Mouse (Mus musculus) right cerebral cortex, postnatal 14 days (tissue): ENCODE data around the gene Spaca9.

Source experiments
- DNase-seq: peaks from one replicate; pipeline ENCODE4 v3.0.0; 2022

Gene Spaca9

DNA sequence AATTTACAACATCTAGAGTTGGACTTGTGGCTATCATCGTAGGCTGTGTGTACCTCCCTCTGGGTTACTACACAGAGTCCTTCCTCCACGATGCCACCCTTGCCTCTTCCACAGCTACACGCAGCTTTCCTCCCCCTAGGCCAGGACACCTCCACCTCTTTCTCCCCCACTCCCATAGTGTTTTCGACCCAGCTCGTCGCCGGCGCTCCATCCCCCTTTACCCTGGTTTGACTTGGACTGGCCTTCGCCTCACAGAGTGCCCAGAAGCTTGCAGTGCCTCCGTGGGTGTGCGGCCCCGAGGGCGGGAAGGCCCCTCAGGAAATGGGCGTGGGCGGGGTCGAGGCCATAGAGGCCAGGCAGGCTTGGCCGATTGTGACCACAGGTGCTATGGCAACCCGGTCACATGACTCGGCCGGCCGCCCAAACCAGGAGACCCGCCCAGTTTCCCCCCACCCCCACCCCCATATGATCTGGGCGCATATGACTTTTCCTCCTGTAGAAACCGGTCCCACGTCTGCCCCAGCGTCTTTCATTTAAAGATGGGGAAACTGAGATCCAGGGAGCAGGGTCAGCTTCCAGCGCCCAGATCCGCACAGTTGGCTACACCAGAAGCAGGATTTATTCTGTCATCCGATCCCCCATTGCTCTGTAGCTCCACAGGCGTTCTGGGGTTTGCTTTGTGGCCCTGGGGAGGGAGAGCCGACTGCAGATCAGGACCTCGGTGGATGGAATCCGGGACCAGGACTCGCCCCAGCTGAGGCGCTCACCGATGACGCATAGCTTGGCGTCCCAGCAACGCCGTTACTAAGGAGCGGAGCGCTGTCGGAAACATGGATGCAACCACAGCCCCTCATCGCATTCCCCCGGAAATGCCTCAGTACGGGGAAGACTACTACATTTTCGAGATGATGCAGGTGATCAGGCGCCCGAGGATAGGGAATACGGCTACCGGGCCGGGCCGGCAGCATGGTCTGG, at the start of gene Spaca9, which contains the start of gene Ak8:
TSS of gene Spaca9 (minus strand) at position 367 of the 975 bp plus-strand sequence.
TSS of gene Ak8 (plus strand) at position 804 of the 975 bp plus-strand sequence.
- DNase-seq: peak; percentile 85

DNA sequence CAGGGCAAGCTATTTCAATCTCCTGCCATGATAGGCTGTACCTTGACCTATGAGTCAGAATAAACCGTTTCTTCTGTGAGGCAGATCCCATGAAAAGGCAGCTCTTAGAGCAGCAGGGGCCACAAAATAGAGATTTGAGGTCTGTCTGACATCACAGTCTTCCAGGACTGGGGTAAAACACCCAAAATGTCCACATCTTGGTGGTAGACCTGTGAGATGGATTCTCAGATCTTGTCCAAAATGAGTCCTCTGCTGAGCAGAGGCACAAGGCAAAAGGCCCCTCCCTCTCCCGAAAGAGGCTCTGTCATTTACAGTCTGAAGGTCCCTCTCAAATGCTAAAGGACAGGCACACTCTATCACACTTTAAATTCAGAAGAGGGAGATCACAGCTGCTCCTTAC, 48.2 kb upstream of the Spaca9 start:
- DNase-seq: no peak

DNA sequence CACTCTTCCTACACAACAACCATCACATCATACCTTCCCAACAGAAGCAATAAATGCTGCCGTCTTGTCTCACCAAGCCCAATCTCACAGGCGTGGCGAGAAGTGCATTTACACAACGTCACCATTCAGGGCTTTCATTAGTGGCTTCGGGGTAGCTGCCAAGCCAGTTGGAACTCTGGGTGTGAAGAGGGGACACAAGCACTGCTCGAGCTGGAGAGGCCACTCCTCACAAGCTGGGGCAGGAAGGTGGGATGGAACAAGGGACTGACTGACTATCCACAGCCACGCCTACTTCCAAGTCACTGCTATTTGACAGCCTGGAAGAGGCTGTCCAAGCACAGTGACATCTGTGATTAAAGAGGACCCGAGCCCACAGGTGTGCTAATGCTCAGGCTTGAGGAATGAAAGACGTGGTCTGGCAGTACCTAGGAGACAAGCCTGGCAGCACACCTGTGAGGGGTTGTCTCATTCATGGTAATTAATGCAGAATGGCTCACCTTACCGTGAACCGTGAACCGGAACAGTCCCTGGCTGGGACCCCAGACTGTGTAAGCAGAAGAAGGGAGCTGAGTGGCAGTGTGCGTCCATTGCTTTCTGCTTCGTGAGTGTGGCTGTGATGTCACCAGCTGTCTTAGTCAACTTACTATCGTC, 47.3 kb upstream of the Spaca9 start:
- no peak for DNase-seq

DNA sequence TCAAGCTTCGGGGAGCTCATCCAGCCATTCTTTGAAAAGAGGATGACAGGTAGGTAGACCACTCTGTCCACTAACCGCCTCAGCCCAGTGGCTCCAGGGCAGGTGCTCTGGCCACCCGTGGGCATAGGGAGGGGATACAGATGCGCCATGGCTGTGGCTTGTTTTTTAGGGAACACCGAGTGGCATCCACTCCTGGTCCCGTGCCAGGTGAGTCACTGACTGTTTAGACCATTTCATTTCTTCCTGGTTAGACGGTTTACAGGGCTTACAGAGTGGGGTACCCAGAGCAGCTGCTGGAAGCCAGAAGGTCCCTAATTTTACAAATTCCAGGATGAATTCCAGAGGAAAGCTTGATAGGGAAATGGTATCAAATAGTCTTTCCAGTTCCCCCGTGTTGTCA, 43.2 kb upstream of the Spaca9 start:
- no peak for DNase-seq

- no peak for DNase-seq
These were observed 40.6 kb upstream of the Spaca9 start for GRCm38 (mm10) chr2:28740159-28740558.

- DNase-seq: peak; percentile 23
These were observed 37.6 kb upstream of the Spaca9 start for GRCm38 (mm10) chr2:28737112-28737511.

DNA sequence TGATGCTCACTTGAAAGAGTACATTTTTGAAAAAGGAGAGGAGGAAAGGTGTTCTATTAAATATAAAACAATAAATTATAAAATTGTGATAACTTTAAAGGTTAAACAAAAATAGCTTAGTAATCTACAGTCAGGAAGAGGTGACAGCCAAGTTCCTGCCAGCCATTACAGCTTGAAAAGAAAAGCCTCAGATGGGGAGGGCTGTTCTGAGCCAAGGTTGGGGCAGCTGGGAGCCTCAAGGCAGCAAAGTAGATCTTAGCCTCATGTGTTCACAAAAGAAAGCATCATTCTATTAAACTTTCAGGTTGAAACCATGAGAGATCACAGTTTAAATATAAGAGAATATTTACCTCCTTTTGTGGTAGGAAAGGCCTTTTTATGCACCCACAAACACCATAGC, 31.1 kb upstream of the Spaca9 start:
- no peak for DNase-seq

GRCm38 (mm10) chr2:28727786-28728404, 28.4 kb upstream of the Spaca9 start:
- no peak for DNase-seq

GRCm38 (mm10) chr2:28723912-28724311, 24.4 kb upstream of the Spaca9 start:
- DNase-seq: no peak

DNA sequence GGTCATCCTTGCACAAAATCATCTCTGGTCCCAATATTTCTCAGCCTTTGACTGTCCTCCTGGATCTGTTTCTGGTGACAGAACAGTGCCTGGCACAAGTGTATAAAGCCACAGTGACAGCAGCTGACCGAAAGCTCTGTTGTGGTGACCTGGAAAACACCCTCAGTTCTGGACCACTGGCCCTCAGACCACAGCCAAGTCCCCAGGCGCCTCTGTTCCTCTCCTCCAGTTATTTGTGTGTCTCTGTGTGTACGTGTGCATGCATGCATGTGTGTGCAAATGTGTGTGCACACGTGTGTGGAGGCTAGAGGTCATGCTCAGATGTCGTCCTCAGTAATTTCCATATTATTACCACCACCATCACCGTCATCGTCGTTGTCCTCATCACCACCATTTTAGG, 22.9 kb upstream of the Spaca9 start:
- no peak for DNase-seq

- no peak for DNase-seq
These were observed 13.5 kb upstream of the Spaca9 start for GRCm38 (mm10) chr2:28713036-28713435.

GRCm38 (mm10) chr2:28706787-28707186, 7.3 kb upstream of the Spaca9 start:
- no peak for DNase-seq

DNA sequence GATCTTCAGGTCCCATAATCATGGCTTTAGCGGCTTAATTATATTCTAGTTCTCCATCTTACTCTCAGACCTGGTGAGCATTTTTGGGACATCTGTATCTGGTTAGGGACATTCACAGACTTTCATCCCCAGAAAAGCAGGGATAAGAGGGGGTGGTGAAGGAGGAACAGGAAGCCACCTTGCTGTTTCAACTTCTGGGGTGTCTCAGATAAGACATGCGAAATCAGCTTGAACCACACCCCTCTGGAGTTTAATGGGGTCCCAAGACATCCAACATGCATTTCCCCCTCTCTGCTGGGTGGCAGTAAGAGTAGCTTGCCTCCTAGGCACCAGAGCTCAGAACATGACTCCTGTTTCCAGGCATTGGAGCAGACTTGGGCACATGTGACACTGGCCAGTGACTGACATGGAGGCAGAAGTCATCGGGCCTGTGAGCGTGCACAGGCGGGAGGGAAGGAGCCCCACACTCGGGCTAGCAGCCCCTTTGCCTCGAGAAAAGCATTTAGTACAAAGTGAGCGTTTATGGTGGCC, 6.6 kb upstream of the Spaca9 start:
- no peak for DNase-seq

DNA sequence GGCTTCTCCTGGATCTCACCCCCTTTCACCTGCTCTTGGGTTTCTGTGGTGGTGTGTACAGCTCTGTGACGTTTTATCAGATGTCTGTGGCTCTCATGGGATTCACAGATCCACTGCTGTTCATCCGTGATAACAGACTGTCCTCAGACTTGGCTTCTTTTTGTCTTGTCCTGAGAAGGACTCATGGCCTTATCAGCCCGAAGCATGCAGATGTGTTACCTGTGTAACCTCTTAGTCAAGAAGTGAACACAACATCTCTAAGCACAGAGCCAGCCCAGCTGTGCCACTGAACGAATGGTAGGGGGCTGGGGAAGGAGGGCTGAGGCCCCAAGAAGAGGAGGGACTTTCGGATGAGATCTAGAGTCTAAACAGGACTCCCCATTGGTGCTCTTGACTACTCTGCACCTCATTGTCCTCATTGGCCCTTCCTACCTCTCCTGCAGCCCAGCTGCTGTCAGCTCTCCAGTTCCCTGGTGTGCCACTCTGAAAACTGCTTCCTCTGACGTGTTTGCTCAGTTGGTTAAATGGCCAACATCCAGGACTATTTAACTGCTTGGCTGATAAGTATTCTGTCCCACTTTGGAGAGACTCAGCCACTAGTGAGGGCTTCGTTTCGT, 2.2 kb upstream of the Spaca9 start:
- no peak for DNase-seq

GRCm38 (mm10) chr2:28698566-28698965, 961 bp downstream of the Spaca9 start:
- DNase-seq: no peak

DNA sequence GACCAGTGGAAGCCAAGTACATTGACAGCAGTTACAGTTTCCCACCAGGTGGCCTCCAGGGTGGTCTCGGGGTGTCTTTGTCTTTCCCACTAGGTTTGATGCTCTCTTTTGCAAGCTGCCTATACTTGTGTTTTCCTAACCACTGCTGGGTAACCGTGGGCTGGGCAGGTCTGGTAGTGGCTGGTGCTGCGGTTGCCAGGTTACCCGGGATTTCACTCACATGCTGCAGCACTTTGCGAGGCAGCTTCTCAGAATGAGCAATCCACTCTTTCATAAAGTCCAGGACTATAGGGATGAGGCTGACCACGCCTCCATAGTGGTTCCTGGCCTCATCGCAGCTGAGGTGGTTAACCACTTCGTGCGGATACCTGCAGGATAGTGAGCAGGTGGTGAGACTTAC, 6.8 kb downstream of the Spaca9 start:
- DNase-seq: no peak

DNA sequence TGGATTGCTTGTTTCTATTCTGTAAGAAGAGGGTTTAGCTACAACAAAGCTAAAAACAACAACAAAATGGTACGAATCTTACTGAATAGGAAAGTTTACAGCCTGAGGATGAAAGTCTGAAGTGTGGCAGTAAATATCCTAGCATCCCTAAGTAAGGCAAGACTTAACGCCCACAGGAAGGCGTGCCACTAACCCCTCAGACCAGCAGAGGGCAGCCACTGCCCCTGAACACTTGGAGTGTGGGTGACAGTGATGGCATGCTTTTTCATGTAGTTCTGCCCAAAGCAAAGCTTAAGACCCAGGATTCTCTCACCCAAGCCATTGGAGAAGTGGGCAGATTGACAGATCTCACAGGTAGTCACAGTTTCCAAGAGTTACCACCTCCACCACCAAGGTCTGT, 11.1 kb downstream of the Spaca9 start:
- DNase-seq: peak; percentile 39

- no peak for DNase-seq
These were observed 13.6 kb downstream of the Spaca9 start for GRCm38 (mm10) chr2:28685895-28686294.

- DNase-seq: no peak
These were observed 17.8 kb downstream of the Spaca9 start for GRCm38 (mm10) chr2:28681718-28682117.

DNA sequence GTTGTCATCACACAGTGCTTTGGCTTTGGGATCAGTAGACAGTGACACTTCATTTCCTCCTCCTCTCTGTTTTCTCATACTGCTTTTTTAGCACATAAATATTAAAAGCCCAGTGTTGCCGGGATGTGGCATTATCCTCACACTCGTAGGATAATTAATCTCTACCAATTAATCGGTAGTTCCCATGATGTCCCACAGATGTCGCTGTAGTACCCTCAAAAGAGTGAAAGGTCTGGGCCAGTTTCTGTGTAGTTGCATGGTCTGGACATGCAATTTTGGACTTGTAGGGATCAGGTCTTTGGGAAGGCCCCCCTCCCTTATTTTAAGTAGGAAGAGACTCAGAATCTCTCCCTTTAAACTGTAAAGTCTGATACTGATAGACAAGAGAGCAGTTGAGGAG, 18.8 kb downstream of the Spaca9 start:
- DNase-seq: no peak

DNA sequence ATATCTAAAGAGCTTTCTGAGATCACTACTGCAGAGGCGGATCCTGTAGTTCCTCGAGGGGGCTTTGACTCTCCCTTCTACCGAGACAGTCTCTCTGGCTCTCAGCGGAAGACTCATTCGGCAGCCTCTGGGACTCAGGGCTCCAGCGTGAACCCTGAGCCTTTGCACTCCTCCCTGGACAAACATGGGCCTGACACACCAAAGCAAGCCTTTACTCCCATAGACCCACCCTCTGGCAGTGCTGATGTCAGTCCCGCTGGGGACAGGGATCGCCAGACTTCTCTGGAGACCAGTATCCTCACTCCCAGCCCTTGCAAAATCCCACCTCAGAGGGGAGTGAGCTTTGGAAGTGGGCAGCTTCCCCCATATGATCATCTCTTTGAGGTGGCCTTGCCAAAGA, 23.5 kb downstream of the Spaca9 start:
- DNase-seq: no peak

- no peak for DNase-seq
These were observed 28.1 kb downstream of the Spaca9 start for GRCm38 (mm10) chr2:28671438-28671837.

DNA sequence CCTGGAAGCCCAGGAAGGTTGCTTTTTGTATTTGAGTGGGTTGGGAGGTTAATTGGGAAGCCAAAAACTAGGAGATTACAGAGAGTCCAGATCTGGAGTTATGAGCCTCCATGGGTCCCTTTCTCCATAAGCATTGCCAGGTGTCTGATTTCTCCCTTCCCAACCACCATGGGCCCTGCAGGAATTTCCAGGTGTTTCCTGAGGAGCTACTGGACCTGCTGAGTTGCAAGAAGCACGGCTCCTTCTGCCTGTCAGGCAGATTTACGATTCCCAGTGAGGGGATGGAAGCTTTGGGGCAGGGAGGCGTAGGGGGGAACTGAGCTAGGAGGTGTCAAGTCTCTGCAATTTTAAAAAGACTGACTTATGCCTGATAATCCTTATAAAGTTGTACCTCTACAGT, 33.7 kb downstream of the Spaca9 start:
- DNase-seq: no peak
